Mouse (Mus musculus) brain, embryonic 18.5 days (tissue): ENCODE results near the gene Tle4.
"Not testable (repeated sequence)": the region's sequence is repeated elsewhere in the genome, so short reads cannot be mapped to it uniquely, and the experiment has no call there.

Source experiments
- DNase-seq: peaks from one replicate; pipeline ENCODE4 v3.0.0-alpha.2; 2012; ENCODE audit warnings: low read depth, low spot score

Gene Tle4

GRCm38 (mm10) chr19:14597917-14598689 is at the start of gene Tle4:
TSS of gene Tle4 (minus strand) at chr19:14598051.
- DNase-seq, result peak; percentile 100

DNA sequence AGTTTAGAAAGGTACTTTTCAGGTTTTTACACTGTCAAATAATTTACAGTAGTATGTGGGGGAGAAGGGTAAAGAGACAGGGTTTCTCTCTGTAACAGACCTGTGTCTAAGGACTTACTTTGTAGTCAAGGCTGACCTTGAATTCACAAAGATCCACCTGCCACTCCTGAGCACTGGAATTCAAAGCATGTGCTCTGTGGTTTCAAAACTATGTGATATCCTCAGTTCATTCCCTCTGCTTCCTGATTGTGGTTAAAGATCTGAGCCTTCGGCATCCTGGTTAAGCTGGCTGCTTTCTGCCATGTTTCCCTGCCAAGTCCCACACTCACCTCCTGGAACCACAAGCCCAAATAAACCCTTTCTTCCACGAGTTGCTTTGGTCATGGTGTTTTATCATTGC is 47.8 kb upstream of the Tle4 start:
- DNase-seq, result no peak

DNA sequence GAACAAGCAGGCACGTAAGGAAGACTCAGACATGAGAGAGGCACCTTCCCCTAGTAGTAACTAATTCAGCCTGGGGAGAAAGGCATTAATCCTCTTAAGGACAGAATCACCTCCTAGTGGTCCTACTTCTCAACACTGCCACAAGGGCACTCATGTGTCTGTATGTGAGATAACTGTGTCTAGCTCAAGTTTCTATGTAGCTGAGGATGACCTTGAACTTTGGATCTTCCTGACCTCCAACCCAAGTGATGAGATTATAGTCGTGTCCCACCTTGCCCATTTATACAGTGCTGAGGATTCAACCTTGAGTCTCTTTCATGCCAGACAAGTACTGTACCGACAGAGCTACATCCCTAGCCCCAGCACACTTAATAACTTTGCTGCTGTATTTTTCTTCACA is 46.9 kb upstream of the Tle4 start:
- no peak for DNase-seq

GRCm38 (mm10) chr19:14643091-14643490 is 45.2 kb upstream of the Tle4 start:
- not testable (repeated sequence) for DNase-seq

DNA sequence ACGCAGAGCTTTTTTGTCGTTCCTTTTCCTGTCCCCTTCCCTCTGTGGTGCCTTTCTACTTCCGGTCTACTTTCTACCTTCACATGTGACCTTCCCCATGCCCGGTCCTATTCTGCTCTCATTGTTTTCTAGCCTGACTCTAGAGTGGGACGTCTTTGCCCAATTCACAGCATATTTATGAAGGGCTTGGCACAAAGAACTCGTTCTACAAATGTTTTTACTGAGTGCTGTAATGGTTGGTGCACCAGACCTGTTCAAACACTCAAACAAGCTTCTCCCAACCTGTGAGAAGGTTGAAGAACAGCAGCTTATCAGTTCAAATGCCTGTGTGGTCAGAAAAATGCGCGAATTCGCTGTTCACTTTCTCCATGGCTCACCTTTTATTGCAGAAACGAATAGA is 44.8 kb upstream of the Tle4 start:
- no peak for DNase-seq

DNA sequence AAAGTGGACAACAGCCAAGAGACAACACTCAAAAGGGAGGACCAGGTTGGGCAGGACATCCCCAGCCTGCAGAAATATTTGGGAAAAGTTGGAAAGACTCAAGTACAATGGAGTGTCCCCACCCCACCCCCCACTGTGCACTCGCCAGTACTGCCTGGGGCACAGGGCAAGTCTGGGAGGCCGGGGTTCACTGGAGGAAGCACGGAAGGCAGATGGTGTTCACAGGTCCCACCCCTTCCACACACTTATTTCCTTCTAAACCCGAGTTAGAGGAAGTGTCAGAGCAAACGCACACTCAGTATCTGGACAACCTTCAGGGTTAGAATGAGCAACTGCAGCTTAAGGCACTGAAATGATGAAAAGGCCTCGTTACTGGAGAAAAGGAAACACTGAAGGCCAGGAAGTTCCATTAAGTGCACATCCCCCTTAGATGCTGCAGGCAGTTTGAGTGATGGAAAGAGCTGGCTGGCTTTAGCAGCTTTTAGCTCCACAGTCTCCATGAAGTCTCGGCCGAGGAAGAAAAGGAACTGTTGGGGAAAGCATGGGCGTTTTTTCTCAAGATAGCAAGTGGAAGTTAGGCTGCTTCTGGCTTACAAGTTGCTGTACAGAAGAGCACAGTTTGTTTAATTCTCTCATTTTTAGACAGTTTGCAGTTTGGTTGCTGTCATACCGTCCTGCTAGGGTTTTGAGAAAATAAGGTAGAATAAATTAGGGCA is 37.5 kb upstream of the Tle4 start:
- DNase-seq, result no peak

DNA sequence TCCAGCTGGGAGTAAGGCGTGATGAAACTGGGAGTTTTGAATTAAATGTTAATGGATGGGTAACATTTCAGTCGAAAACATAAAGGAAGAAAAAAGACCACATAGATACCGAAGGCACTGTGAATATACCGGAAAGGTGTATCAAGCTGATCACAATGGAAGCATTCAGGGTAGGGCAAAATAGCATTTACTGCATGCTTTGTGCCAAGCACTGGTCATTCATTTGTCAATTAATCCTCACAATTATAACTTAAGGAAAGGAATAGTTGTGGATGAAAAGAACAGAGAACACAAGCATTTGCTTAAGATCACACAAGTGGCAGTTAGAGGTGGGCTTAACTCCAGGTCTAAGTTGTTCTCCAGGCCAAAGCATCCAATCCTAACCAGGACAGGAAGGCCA is 25.5 kb upstream of the Tle4 start:
- DNase-seq, result no peak

- no peak for DNase-seq
Measured at GRCm38 (mm10) chr19:14620534-14620933, 22.7 kb upstream of the Tle4 start.

DNA sequence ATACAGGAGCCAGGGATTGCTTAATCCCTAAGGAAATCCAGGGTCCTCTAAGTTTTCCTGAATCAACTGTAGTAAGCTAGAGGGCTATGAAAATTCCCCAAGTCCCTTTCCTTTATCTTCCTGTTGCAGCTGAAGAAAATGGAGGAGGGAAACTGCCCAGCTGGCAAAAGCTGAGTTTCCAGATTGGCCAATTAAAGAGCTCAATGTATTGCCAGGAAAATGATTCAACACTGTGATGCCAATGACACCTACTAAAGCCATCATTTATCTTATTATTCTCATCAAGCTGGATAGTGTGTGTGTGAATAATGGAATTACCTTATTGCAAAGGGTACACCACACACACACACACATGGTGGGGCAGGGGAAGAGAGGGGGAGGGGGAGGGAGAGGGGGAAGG is 22.0 kb upstream of the Tle4 start:
- DNase-seq, result no peak

GRCm38 (mm10) chr19:14614816-14615215 is 17.0 kb upstream of the Tle4 start:
- DNase-seq, result no peak

GRCm38 (mm10) chr19:14610542-14611317 is 12.9 kb upstream of the Tle4 start:
- no peak for DNase-seq

- DNase-seq, result no peak
Measured at GRCm38 (mm10) chr19:14600841-14601240, 3.0 kb upstream of the Tle4 start.

- no peak for DNase-seq
Measured at GRCm38 (mm10) chr19:14600354-14600753, 2.5 kb upstream of the Tle4 start.

DNA sequence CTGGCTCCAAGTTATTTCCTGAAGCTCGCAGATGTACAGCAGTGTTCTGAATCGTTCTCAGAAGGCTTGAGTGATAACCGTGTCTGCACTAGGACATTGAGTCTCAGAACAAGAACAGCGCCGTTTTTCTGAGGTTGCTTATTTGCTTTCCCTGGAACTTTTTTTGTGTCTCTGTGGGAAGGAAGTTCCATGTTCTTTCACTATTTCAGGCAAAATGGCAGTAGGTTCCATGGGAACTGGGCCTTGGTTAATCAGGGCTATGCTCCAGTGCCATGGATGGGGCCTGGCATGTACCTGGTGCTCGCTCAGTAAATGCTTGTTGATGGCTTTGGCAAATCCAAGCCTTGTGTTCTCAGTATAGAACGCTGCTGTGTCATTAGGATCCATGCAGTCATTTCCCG is 2.0 kb upstream of the Tle4 start:
- no peak for DNase-seq

GRCm38 (mm10) chr19:14598690-14599288 is 938 bp upstream of the Tle4 start:
- no peak for DNase-seq

- DNase-seq, result no peak
Measured at GRCm38 (mm10) chr19:14596941-14597916, 622 bp downstream of the Tle4 start.

- no peak for DNase-seq
Measured at GRCm38 (mm10) chr19:14596358-14596940, 1.4 kb downstream of the Tle4 start.

- DNase-seq, result no peak
Measured at GRCm38 (mm10) chr19:14595390-14595997, 2.4 kb downstream of the Tle4 start.

DNA sequence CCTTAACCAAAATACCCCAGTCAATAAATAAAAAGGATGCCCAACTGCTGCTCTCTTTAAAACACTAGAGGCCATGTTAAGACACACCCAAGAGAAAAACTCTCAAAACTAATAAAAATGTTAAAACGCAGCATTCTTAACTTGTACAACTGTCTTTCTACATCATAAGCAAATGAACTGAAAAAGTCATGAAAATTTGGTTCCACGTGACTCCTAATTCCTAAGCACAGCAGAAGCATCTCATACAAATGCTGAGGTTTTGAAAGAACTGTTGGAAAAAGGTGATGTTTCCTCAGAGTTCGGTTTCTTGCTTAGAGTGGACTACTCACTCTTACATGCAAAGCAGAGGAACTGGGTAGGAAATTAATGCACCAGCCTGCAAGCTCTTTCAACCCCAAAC is 3.3 kb downstream of the Tle4 start:
- DNase-seq, result no peak
